Mouse (Mus musculus) G1E (cell line): ENCODE results near the gene Ccdc148.

Source experiments
- CTCF ChIP-seq: IDR thresholded peaks from 2 replicates; pipeline ENCODE4 v1.5.1; 2012; ENCODE audit warnings: low read depth, low read length, inconsistent platforms, mixed read lengths
- GATA1 ChIP-seq: IDR thresholded peaks from 2 replicates; pipeline ENCODE4 v1.6.1; 2012; ENCODE audit warnings: borderline replicate concordance, low read length, inconsistent platforms, mixed read lengths
- TAL1 ChIP-seq: conservative IDR thresholded peaks from 2 replicates; pipeline ENCODE4 v1.6.1; 2012; ENCODE audit warnings: low read depth, low read length, inconsistent platforms, mixed read lengths

GRCm38 (mm10) chr2:58794489-58794888, 366.0 kb downstream of the Ccdc148 start:
- TF ChIP-seq TAL1 (no peak), CTCF (no peak), GATA1 (no peak)
